Mouse (Mus musculus) olfactory bulb, adult 2 months (tissue): ENCODE measurements around the gene Ap2b1.

Experiments used
- CTCF ChIP-seq: fragments of 200-500 bp; IDR thresholded peaks from 2 replicates; pipeline ENCODE4 v1.5.1; 2012; ENCODE audit warnings: low read depth, mild to moderate bottlenecking, low read length, moderate library complexity; ENCODE audit not compliant: insufficient read depth
- POLR2A ChIP-seq: fragments of 200-500 bp; IDR thresholded peaks from 2 replicates; pipeline ENCODE4 v1.6.1; 2012; ENCODE audit warnings: mild to moderate bottlenecking, low read depth, low read length, moderate library complexity; ENCODE audit not compliant: insufficient read depth

- TF ChIP-seq CTCF (no peak), POLR2A (no peak)
These were observed 72.4 kb downstream of the Ap2b1 start for GRCm38 (mm10) chr11:83371267-83371666.
